Mouse (Mus musculus) midbrain, embryonic 13.5 days (tissue): ENCODE measurements around the gene Tex52. TPM values are rescaled to one million over a fixed set of nuclear protein-coding genes. Genes with fewer than 3 reads are reported as not detected.
A peak's percentile ranks its signal among the peaks of the same experiment; 100 is the strongest.

Experiments
- ATAC-seq: fragments of 200-750 bp; cut with Nextera tagmentation; 2 replicates; pipeline ENCODE4 v1.8.0; 2017; ENCODE audit warnings: mild to moderate bottlenecking, moderate TSS enrichment, moderate library complexity
- H3K27ac ChIP-seq: fragments of 300-500 bp; sonication (generic); 2 replicates; pipeline ENCODE4 v1.5.1; 2015; ENCODE audit warnings: inconsistent platforms, mild to moderate bottlenecking, moderate library complexity
- H3K27me3 ChIP-seq: fragments of 300-500 bp; sonication (generic); 2 replicates; pipeline ENCODE4 v1.6.1; 2015; ENCODE audit warnings: mild to moderate bottlenecking, inconsistent platforms
- H3K36me3 ChIP-seq: fragments of 300-500 bp; sonication (generic); 2 replicates; pipeline ENCODE4 v1.6.1; 2015; ENCODE audit warnings: mild to moderate bottlenecking, inconsistent platforms
- H3K4me1 ChIP-seq: fragments of 300-500 bp; sonication (generic); replicated peaks from 2 replicates; pipeline ENCODE4 v1.6.1; 2015; ENCODE audit warnings: inconsistent platforms
- H3K4me2 ChIP-seq: fragments of 300-500 bp; sonication (generic); replicated peaks from 2 replicates; pipeline ENCODE4 v1.6.1; 2015; ENCODE audit warnings: moderate library complexity, mild to moderate bottlenecking, inconsistent platforms
- H3K4me3 ChIP-seq: fragments of 300-500 bp; sonication (generic); replicated peaks from 2 replicates; pipeline ENCODE4 v1.5.1; 2015; ENCODE audit warnings: mild to moderate bottlenecking, inconsistent platforms
- H3K9ac ChIP-seq: fragments of 300-500 bp; sonication (generic); replicated peaks from 2 replicates; pipeline ENCODE4 v1.6.1; 2015; ENCODE audit warnings: mild to moderate bottlenecking, inconsistent platforms
- H3K9me3 ChIP-seq: fragments of 300-500 bp; sonication (generic); 2 replicates; pipeline ENCODE4 v1.6.1; 2016; ENCODE audit warnings: mild to moderate bottlenecking, inconsistent platforms
- WGBS: fragments of 180-500 bp; shearing (Covaris S2); methylation state at CpG from one replicate; pipeline ENCODE4 v1.1.7; 2015; 5-methylcytosine and 5-hydroxymethylcytosine counted together
- polyA plus RNA-seq: library from polyadenylated mRNA; unstranded; fragments of >200 nt; fragmentation: Nextera tagmentation; extraction: Ambion mirVana; gene quantifications from 2 replicates; pipeline ENCODE4 v1.2.1, GENCODE M21; 2015

Tex52 gene
- polyA plus RNA-seq, 1 experiment from 2014 or later = 0.63 TPM

DNA sequence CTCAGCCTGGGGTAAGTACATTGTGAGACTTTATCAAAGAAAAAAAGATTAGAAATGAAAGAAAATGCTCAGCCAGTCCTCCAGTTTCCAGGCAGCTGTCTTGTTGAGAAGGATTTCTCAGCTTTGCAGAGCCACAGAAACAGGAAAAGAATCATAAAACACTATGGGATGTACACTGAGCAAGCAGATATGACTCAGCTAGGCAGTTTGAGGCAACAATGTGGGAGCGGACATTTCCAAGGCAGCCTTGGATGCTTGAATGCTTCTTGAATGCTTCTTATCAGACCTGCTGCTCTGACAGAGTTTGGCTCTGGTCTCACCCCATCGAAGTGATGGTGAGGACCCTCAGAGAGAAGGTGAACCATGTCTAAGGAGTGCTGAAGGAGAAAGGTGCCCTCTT, 45.8 kb downstream of the Tex52 start:
- Histone ChIP-seq H3K27ac (no peak overlapping the region), H3K27me3 (no peaks in the 10 kb centered on the region), H3K4me1 (peaks cover 17% of the 10 kb centered on the region), H3K4me3 (no peak overlapping the region), H3K36me3 (peaks cover 13% of the 10 kb centered on the region), H3K4me2 (no peak overlapping the region), H3K9me3 (no peaks in the 10 kb centered on the region), H3K9ac (no peak overlapping the region)
- 96% methylated on average over 2 of the region's 2 CpGs for WGBS
- no peak for ATAC-seq

- WGBS = 90% methylated on average over 3 of the region's 3 CpGs
- Histone ChIP-seq H3K9ac (no peak overlapping the region), H3K4me3 (no peak overlapping the region), H3K27me3 (no peaks in the 10 kb centered on the region), H3K27ac (no peak overlapping the region), H3K36me3 (peaks cover 12% of the 10 kb centered on the region), H3K4me1 (peaks cover 17% of the 10 kb centered on the region), H3K9me3 (no peaks in the 10 kb centered on the region), H3K4me2 (no peak overlapping the region)
- no peak for ATAC-seq
These were observed 46.2 kb downstream of the Tex52 start for GRCm38 (mm10) chr6:128421480-128421879.

GRCm38 (mm10) chr6:128423496-128424268, 48.4 kb downstream of the Tex52 start:
- 50% methylated on average over 16 of the region's 16 CpGs for WGBS
- Histone ChIP-seq H3K27ac (peak overlapping the region; percentile 97), H3K9ac (peak overlapping the region; percentile 78), H3K4me3 (peak overlapping the region; percentile 70), H3K9me3 (no peaks in the 10 kb centered on the region), H3K4me2 (peak overlapping the region; percentile 73), H3K4me1 (peaks cover 17% of the 10 kb centered on the region), H3K27me3 (no peaks in the 10 kb centered on the region), H3K36me3 (peaks cover 18% of the 10 kb centered on the region)
- ATAC-seq = peak; percentile 58

DNA sequence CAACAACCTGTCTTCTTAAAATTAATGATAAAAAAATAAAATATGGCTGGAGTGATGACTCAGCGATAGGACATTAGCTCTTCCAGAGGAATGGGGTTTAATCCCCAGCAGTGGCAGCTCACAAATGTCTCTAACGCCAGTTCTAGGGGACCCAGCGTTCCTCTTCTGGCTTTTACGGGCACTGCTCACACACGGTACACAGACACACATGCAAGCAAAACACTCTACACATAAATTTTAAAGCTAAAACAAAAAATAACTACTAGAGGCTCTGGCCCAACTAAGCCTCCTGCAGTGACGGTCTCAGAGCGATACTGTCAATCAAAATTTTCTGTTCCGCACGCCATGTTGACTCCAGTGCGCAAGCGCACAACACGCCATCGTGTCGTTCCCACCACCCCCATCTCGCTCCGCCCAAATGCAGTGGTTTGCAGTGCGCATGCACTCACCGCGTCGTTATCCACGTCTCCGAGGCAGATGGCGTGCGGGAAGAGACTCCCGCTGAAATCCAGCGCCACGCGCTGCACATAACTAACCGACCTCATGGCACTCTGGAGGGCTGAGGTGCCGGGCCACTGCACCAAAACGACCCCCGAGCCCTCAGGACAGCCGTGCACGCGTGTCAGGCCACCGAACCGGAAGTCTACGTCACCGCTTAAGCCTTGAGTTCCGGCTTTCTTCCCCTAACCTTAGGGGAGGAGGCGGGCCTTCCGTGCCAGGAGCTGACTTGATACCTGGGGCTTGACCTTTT, 49.2 kb downstream of the Tex52 start, which contains the start of gene Itfg2:
Itfg2 (minus strand) TSS at position 663 of the 751 bp plus-strand sequence.
- no peaks in the 10 kb centered on the region for H3K9me3 ChIP-seq
- WGBS = under 1% methylated on average over 42 of the region's 42 CpGs
- H3K27me3 ChIP-seq = no peaks in the 10 kb centered on the region
- peak within 1 kb of the TSS; percentile 97 for H3K27ac ChIP-seq
- peak within 1 kb of the TSS; percentile 78 for H3K9ac ChIP-seq
- peak within 1 kb of the TSS; percentile 73 for H3K4me2 ChIP-seq
- ATAC-seq = peak; percentile 95
- peak within 1 kb of the TSS; percentile 70 for H3K4me3 ChIP-seq
- peaks cover 25% of the 10 kb centered on the region for H3K36me3 ChIP-seq
- H3K4me1 ChIP-seq = peaks cover 17% of the 10 kb centered on the region

GRCm38 (mm10) chr6:128425046-128425445, 49.8 kb downstream of the Tex52 start:
- Histone ChIP-seq H3K4me1 (peaks cover 17% of the 10 kb centered on the region), H3K4me2 (peak overlapping the region; percentile 73), H3K27me3 (no peaks in the 10 kb centered on the region), H3K4me3 (peak overlapping the region; percentile 70), H3K36me3 (peaks cover 24% of the 10 kb centered on the region), H3K27ac (peak overlapping the region; percentile 97), H3K9me3 (no peaks in the 10 kb centered on the region), H3K9ac (peak overlapping the region; percentile 78; the same call in 1 of the 2 replicates)
- no peak for ATAC-seq
- 23% methylated on average over 9 of the region's 9 CpGs for WGBS

DNA sequence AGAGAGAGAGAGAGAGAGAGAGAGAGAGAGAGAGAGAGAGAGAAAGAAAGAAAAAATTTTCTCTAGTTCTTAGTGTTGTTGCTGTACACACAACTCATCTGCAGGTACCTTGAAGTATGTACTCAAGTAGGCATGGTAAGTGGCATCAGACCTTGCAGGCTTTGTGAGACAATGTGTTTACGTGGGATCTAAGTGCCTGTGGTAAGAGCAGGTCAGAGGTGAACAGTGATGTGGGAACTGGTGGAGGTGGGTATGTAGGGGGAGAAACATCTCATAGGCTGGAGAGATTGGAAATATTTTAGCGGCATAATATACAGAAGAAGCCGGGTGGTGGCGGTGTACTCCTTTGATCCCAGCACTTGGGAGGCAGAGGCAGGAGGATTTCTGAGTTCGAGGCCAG, 52.3 kb downstream of the Tex52 start:
- Histone ChIP-seq H3K9me3 (no peaks in the 10 kb centered on the region), H3K9ac (no peak overlapping the region), H3K4me3 (no peak overlapping the region), H3K4me1 (peaks cover 15% of the 10 kb centered on the region), H3K36me3 (peaks cover 49% of the 10 kb centered on the region), H3K4me2 (no peak overlapping the region), H3K27me3 (no peaks in the 10 kb centered on the region), H3K27ac (no peak overlapping the region)
- ATAC-seq = no peak
- WGBS = 96% methylated on average over 5 of the region's 5 CpGs

GRCm38 (mm10) chr6:128429300-128429699, 54.0 kb downstream of the Tex52 start:
- Histone ChIP-seq H3K27me3 (no peaks in the 10 kb centered on the region), H3K4me1 (peaks cover 4% of the 10 kb centered on the region; the same call in 1 of the 2 replicates), H3K9ac (no peak overlapping the region), H3K4me3 (no peak overlapping the region), H3K4me2 (no peak overlapping the region), H3K9me3 (no peaks in the 10 kb centered on the region), H3K36me3 (peaks cover 66% of the 10 kb centered on the region), H3K27ac (no peak overlapping the region)
- no peak for ATAC-seq
- 100% methylated on average over 2 of the region's 2 CpGs for WGBS

DNA sequence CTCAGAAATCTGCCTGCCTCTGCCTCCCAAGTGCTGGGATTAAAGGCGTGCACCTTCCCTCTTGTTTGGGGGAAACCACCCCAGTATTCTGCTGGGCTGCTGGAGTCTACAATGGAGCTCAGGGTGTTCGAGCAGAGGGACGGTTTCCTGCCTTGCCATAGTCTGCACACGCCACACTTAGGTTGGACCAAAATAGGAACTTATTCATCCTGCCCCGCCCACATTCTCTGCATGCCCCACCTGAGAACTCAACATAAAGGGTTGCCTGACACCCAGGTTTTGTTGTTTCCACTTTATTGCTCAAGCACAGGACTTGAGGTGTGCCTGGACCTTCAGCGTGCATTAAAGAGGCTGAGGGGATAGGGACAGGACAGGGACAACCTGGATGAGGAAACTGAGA, 54.6 kb downstream of the Tex52 start:
- WGBS = 95% methylated on average over 6 of the region's 6 CpGs
- Histone ChIP-seq H3K9me3 (no peaks in the 10 kb centered on the region), H3K9ac (no peak overlapping the region), H3K27me3 (no peaks in the 10 kb centered on the region), H3K27ac (no peak overlapping the region), H3K4me1 (peaks cover 4% of the 10 kb centered on the region; the same call in 1 of the 2 replicates), H3K4me3 (no peak overlapping the region), H3K36me3 (peaks cover 72% of the 10 kb centered on the region), H3K4me2 (no peak overlapping the region)
- no peak for ATAC-seq

DNA sequence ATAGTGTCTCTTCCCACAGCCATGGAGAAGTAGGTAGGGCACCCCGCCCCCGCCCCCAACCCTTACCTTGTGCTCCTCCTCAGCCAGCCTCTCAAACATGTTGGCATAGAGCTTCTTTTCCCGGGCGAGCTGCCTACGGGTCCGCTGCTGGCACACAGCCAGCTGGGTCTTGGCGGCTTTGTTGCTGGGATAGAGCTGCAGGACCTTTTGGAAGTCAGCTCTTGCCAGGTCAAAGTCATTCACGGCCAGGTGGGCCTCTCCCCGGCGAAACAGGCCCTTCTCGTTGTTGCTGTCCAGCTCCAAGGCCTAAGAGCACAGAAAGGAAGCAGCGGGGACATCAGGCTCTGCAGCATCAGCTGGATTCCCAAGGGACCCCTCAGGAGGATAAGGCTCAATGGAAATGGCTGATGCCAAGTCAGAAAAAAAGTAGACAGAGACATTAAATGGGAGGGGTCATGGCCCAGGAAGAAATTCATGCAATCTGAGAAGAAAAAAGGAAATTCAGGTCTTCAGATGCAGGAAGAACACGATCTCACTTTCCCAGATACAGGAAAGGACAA, 57.2 kb downstream of the Tex52 start:
- no peak for ATAC-seq
- H3K27me3 ChIP-seq = no peaks in the 10 kb centered on the region
- H3K36me3 ChIP-seq = peaks cover 86% of the 10 kb centered on the region
- no peaks in the 10 kb centered on the region for H3K9me3 ChIP-seq
- no peak overlapping the region for H3K4me3 ChIP-seq
- H3K27ac ChIP-seq = no peak overlapping the region
- no peak overlapping the region for H3K9ac ChIP-seq
- WGBS = 81% methylated on average over 13 of the region's 13 CpGs
- H3K4me1 ChIP-seq = peaks cover 18% of the 10 kb centered on the region
- no peak overlapping the region for H3K4me2 ChIP-seq

GRCm38 (mm10) chr6:128433566-128433965, 58.3 kb downstream of the Tex52 start:
- peaks cover 18% of the 10 kb centered on the region for H3K4me1 ChIP-seq
- no peak for ATAC-seq
- 97% methylated on average over 13 of the region's 13 CpGs for WGBS
- no peaks in the 10 kb centered on the region for H3K9me3 ChIP-seq
- H3K4me3 ChIP-seq = no peak overlapping the region
- H3K9ac ChIP-seq = no peak overlapping the region
- H3K4me2 ChIP-seq = no peak overlapping the region
- no peak overlapping the region for H3K27ac ChIP-seq
- H3K36me3 ChIP-seq = peaks cover 79% of the 10 kb centered on the region
- H3K27me3 ChIP-seq = no peaks in the 10 kb centered on the region
